Mouse (Mus musculus) embryonic facial prominence, embryonic 14.5 days (tissue): ENCODE measurements around the gene Gm38100. TPM values are rescaled to one million over a fixed set of nuclear protein-coding genes. Genes with fewer than 3 reads are reported as not detected.
A peak's percentile ranks its signal among the peaks of the same experiment; 100 is the strongest.

Experiments
- ATAC-seq: fragments of 200-750 bp; cut with Nextera tagmentation; 2 replicates; pipeline ENCODE4 v1.8.0; 2017; ENCODE audit warnings: low read depth, moderate number of reproducible peaks, moderate TSS enrichment
- DNase-seq: peaks from one replicate; pipeline ENCODE4 v3.0.0-alpha.2; 2015; ENCODE audit warnings: low spot score
- H3K27ac ChIP-seq: fragments of 300-500 bp; sonication (generic); replicated peaks from 2 replicates; pipeline ENCODE4 v1.5.1; 2014; ENCODE audit warnings: low read depth, mild to moderate bottlenecking, low read length, moderate library complexity
- H3K27me3 ChIP-seq: fragments of 300-500 bp; sonication (generic); replicated peaks from 2 replicates; pipeline ENCODE4 v1.6.1; 2014; ENCODE audit warnings: low read length; ENCODE audit not compliant: control insufficient read depth, insufficient read depth
- H3K36me3 ChIP-seq: fragments of 300-500 bp; sonication (generic); 2 replicates; pipeline ENCODE4 v1.6.1; 2014; ENCODE audit warnings: low read length, mixed read lengths; ENCODE audit not compliant: control insufficient read depth, insufficient read depth
- H3K4me1 ChIP-seq: fragments of 300-500 bp; sonication (generic); 2 replicates; pipeline ENCODE4 v1.6.1; 2014; ENCODE audit warnings: antibody characterized with exemption, low read length; ENCODE audit not compliant: control insufficient read depth, insufficient read depth
- H3K4me2 ChIP-seq: fragments of 300-500 bp; sonication (generic); 2 replicates; pipeline ENCODE4 v1.6.1; 2014; ENCODE audit warnings: low read depth, mild to moderate bottlenecking, low read length, moderate library complexity, mixed read lengths
- H3K4me3 ChIP-seq: fragments of 300-500 bp; sonication (generic); 2 replicates; pipeline ENCODE4 v1.5.1; 2014; ENCODE audit warnings: low read depth, mild to moderate bottlenecking, low read length
- H3K9ac ChIP-seq: fragments of 300-500 bp; sonication (generic); 2 replicates; pipeline ENCODE4 v1.6.1; 2014; ENCODE audit warnings: low read depth, mild to moderate bottlenecking, low read length, moderate library complexity, mixed read lengths
- H3K9me3 ChIP-seq: fragments of 300-500 bp; sonication (generic); 2 replicates; pipeline ENCODE4 v1.6.1; 2016; ENCODE audit warnings: low read length; ENCODE audit not compliant: control insufficient read depth
- WGBS: fragments of 180-500 bp; shearing (Covaris S2); extraction: QIAGEN DNeasy Blood & Tissue Kit; methylation state at CpG from one replicate; pipeline ENCODE4 v1.1.7; 2014; 5-methylcytosine and 5-hydroxymethylcytosine counted together
- polyA plus RNA-seq: library from polyadenylated mRNA; unstranded; fragments of >200 nt; fragmentation: Nextera tagmentation; extraction: Ambion mirVana; gene quantifications from 2 replicates; pipeline ENCODE4 v1.2.1, GENCODE M21; 2014

The Gm38100 gene
- polyA plus RNA-seq, 1 experiment from 2014 or later: not detected

- no peak overlapping the region for H3K27ac ChIP-seq
- no peaks in the 10 kb centered on the region for H3K4me1 ChIP-seq
- H3K36me3 ChIP-seq: peaks cover 27% of the 10 kb centered on the region
- no peaks in the 10 kb centered on the region for H3K9me3 ChIP-seq
- no peak for ATAC-seq
- H3K4me2 ChIP-seq: no peak overlapping the region
- no peak overlapping the region for H3K4me3 ChIP-seq
- 82% methylated on average over 3 of the region's 3 CpGs for WGBS
- H3K27me3 ChIP-seq: no peaks in the 10 kb centered on the region
- DNase-seq: no peak
- H3K9ac ChIP-seq: no peak overlapping the region
Measured at GRCm38 (mm10) chr1:175912038-175912437, 8.1 kb upstream of the Gm38100 start.

GRCm38 (mm10) chr1:175913728-175914303 lies 6.3 kb upstream of the Gm38100 start:
- Histone ChIP-seq H3K4me2 (no peak overlapping the region), H3K36me3 (peaks cover 11% of the 10 kb centered on the region), H3K9ac (no peak overlapping the region), H3K4me1 (no peaks in the 10 kb centered on the region), H3K9me3 (no peaks in the 10 kb centered on the region), H3K4me3 (no peak overlapping the region), H3K27ac (no peak overlapping the region), H3K27me3 (no peaks in the 10 kb centered on the region)
- no peak for ATAC-seq
- no peak for DNase-seq
- WGBS: 79% methylated on average over 5 of the region's 5 CpGs

- WGBS: 83% methylated on average over 8 of the region's 8 CpGs
- ATAC-seq: no peak
- Histone ChIP-seq H3K4me3 (no peak overlapping the region), H3K27me3 (no peaks in the 10 kb centered on the region), H3K27ac (no peak overlapping the region), H3K9me3 (no peaks in the 10 kb centered on the region), H3K4me1 (no peaks in the 10 kb centered on the region), H3K4me2 (no peak overlapping the region), H3K9ac (no peak overlapping the region), H3K36me3 (no peaks in the 10 kb centered on the region)
- no peak for DNase-seq
Measured at GRCm38 (mm10) chr1:175921091-175921490, 962 bp downstream of the Gm38100 start.

GRCm38 (mm10) chr1:175923848-175924787 lies 4.0 kb downstream of the Gm38100 start:
- H3K4me1 ChIP-seq: no peaks in the 10 kb centered on the region
- H3K36me3 ChIP-seq: no peaks in the 10 kb centered on the region
- no peaks in the 10 kb centered on the region for H3K9me3 ChIP-seq
- no peaks in the 10 kb centered on the region for H3K27me3 ChIP-seq
- no peak overlapping the region for H3K9ac ChIP-seq
- 50% methylated on average over 7 of the region's 7 CpGs for WGBS
- H3K27ac ChIP-seq: no peak overlapping the region
- DNase-seq (peak; percentile 73), ATAC-seq (no peak)
- no peak overlapping the region for H3K4me3 ChIP-seq
- no peak overlapping the region for H3K4me2 ChIP-seq

GRCm38 (mm10) chr1:175931391-175931790 lies 11.3 kb downstream of the Gm38100 start:
- ATAC-seq: no peak
- peak; percentile 10 for DNase-seq
- H3K27ac ChIP-seq: no peak overlapping the region
- H3K4me1 ChIP-seq: no peaks in the 10 kb centered on the region
- no peaks in the 10 kb centered on the region for H3K9me3 ChIP-seq
- no peak overlapping the region for H3K9ac ChIP-seq
- no peaks in the 10 kb centered on the region for H3K27me3 ChIP-seq
- H3K4me3 ChIP-seq: no peak overlapping the region
- 81% methylated on average over 5 of the region's 5 CpGs for WGBS
- H3K4me2 ChIP-seq: no peak overlapping the region
- H3K36me3 ChIP-seq: no peaks in the 10 kb centered on the region

- no peaks in the 10 kb centered on the region for H3K36me3 ChIP-seq
- no peaks in the 10 kb centered on the region for H3K4me1 ChIP-seq
- WGBS: 12% methylated on average over 11 of the region's 11 CpGs
- no peak overlapping the region for H3K4me3 ChIP-seq
- peak overlapping the region; percentile 33 for H3K4me2 ChIP-seq
- H3K27me3 ChIP-seq: no peaks in the 10 kb centered on the region
- DNase-seq: peak; percentile 93
- ATAC-seq: peak; percentile 53
- 0 out of 2 replicates have a peak overlapping the region, but pooled peaks have one; percentile 9 for H3K9ac ChIP-seq
- no peaks in the 10 kb centered on the region for H3K9me3 ChIP-seq
- H3K27ac ChIP-seq: no peak overlapping the region
Measured at GRCm38 (mm10) chr1:175936282-175936737, 16.2 kb downstream of the Gm38100 start.

- Histone ChIP-seq H3K9ac (no peak overlapping the region), H3K36me3 (no peaks in the 10 kb centered on the region), H3K4me3 (no peak overlapping the region), H3K27ac (no peak overlapping the region), H3K27me3 (no peaks in the 10 kb centered on the region), H3K9me3 (no peaks in the 10 kb centered on the region), H3K4me1 (no peaks in the 10 kb centered on the region), H3K4me2 (no peak overlapping the region)
- WGBS: 81% methylated on average over 3 of the region's 3 CpGs
- DNase-seq (no peak), ATAC-seq (no peak)
Measured at GRCm38 (mm10) chr1:175938731-175939130, 18.6 kb downstream of the Gm38100 start.

- H3K4me3 ChIP-seq: no peak overlapping the region
- ATAC-seq: no peak
- H3K9ac ChIP-seq: no peak overlapping the region
- no peaks in the 10 kb centered on the region for H3K36me3 ChIP-seq
- H3K4me2 ChIP-seq: no peak overlapping the region
- no peaks in the 10 kb centered on the region for H3K4me1 ChIP-seq
- H3K9me3 ChIP-seq: no peaks in the 10 kb centered on the region
- DNase-seq: no peak
- H3K27ac ChIP-seq: no peak overlapping the region
- no peaks in the 10 kb centered on the region for H3K27me3 ChIP-seq
- WGBS: 95% methylated on average over 7 of the region's 7 CpGs
Measured at GRCm38 (mm10) chr1:175943168-175943567, 23.0 kb downstream of the Gm38100 start.
